Mouse (Mus musculus) liver, postnatal 0 days (tissue): ENCODE data around the gene Sox12.

Experiments used
- CTCF ChIP-seq: sonication (generic); IDR thresholded peaks from 2 replicates; pipeline ENCODE4 v1.5.1; 2016; ENCODE audit warnings: antibody characterized with exemption, low read depth
- EP300 ChIP-seq: IDR thresholded peaks from 2 replicates; pipeline ENCODE4 v1.6.1; 2016; ENCODE audit warnings: antibody characterized with exemption, low read depth, mild to moderate bottlenecking

- no peak for TF ChIP-seq CTCF
- TF ChIP-seq EP300, result no peak
Measured at GRCm38 (mm10) chr2:152384191-152384590, 13.7 kb downstream of the Sox12 start.
